Mouse (Mus musculus) ES-Bruce4 (cell line): ENCODE data around the gene Tbp. TPM values are rescaled to one million over a fixed set of nuclear protein-coding genes. Genes with fewer than 3 reads are reported as not detected.

Source experiments
- H3K27ac ChIP-seq: 2 replicates; pipeline ENCODE4 v1.5.1; 2012; ENCODE audit warnings: low read length, inconsistent platforms; ENCODE audit not compliant: insufficient read depth
- H3K27me3 ChIP-seq: 2 replicates; pipeline ENCODE4 v1.6.1; 2012; ENCODE audit warnings: mild to moderate bottlenecking, low read length, inconsistent platforms; ENCODE audit not compliant: control insufficient read depth, poor library complexity, insufficient read depth, severe bottlenecking
- H3K36me3 ChIP-seq: 2 replicates; pipeline ENCODE4 v1.6.1; 2012; ENCODE audit warnings: inconsistent platforms, mild to moderate bottlenecking, low read length, moderate library complexity; ENCODE audit not compliant: control insufficient read depth, poor library complexity, insufficient read depth, severe bottlenecking
- H3K4me1 ChIP-seq: one replicate; pipeline ENCODE4 v1.8.1; 2011; ENCODE audit warnings: low read length; ENCODE audit not compliant: control insufficient read depth, insufficient read depth
- H3K4me3 ChIP-seq: 2 replicates; pipeline ENCODE4 v1.5.1; 2011; ENCODE audit warnings: low read depth, mild to moderate bottlenecking, low read length
- H3K9ac ChIP-seq: 2 replicates; pipeline ENCODE4 v1.6.1; 2012; ENCODE audit warnings: low read depth, mild to moderate bottlenecking, inconsistent platforms; ENCODE audit not compliant: poor library complexity, severe bottlenecking
- H3K9me3 ChIP-seq: replicated peaks from 2 replicates; pipeline ENCODE4 v1.6.1; 2012; ENCODE audit warnings: mild to moderate bottlenecking, low read length, inconsistent platforms; ENCODE audit not compliant: control insufficient read depth, poor library complexity, insufficient read depth, severe bottlenecking
- CTCF ChIP-seq: IDR thresholded peaks from one replicate; pipeline ENCODE4 v1.8.1; 2011; ENCODE audit warnings: low read depth, low read length
- EP300 ChIP-seq: IDR thresholded peaks from 2 replicates; pipeline ENCODE4 v1.6.1; 2011; ENCODE audit warnings: low read depth, low read length; ENCODE audit not compliant: insufficient read depth
- POLR2A ChIP-seq: IDR thresholded peaks from one replicate; pipeline ENCODE4 v1.8.1; 2011; ENCODE audit warnings: low read length; ENCODE audit not compliant: insufficient read depth
- polyA plus RNA-seq: library from polyadenylated mRNA; stranded (reverse); fragments of >200 nt; gene quantifications from 2 replicates; pipeline ENCODE4 v1.2.4, GENCODE M21; 2011; ENCODE audit warnings: low read depth; ENCODE audit not compliant: missing spikeins, insufficient read depth, insufficient read length

The Tbp gene
- polyA plus RNA-seq = 55.5 and 64.7 TPM in 2 replicates

DNA sequence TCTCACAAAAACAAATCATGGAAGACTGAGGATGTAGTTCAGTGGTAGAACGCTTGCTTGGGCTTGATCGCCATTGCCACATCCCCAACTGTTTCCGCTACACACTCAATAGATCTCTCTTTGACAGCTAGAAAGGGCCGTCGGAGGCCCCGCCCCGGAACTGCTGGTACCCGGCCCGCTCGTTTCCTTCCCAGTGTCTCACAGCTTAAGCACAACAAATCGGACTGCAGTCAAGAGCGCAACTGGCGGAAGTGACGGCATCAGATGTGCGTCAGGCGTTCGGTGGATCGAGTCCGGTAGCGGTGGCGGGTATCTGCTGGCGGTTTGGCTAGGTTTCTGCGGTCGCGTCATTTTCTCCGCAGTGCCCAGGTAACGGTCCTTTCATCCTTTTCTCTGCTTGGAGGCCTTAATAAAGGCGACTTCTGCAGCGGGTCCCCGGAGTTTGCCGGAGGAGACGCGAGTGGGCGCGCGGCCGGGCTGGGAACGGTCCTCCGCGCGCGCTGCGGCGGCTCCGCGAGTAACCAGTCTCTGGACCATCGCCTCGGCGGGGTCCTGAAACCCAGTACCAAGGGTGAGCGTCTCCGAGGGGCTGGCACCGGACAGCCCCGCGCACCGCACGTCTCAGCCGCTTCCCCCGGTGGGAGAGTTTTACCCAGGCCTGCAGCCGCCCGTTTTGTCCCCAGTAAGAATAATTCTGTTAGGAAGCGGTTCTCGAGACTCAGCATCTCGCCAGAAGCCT is at the start of gene Tbp, which contains the start of gene Psmb1:
Tbp (plus strand) TSS at position 233 of the 739 bp plus-strand sequence.
Psmb1 (minus strand) TSS at position 96 of the 739 bp plus-strand sequence.
- no peaks in the 10 kb centered on the region for H3K4me1 ChIP-seq
- no peak within 1 kb of the TSS for H3K27ac ChIP-seq
- H3K9ac ChIP-seq = peak within 1 kb of the TSS; percentile 80
- no peaks in the 10 kb centered on the region for H3K27me3 ChIP-seq
- TF ChIP-seq POLR2A (peak; percentile 26), EP300 (0 out of 2 replicates have a peak, but pooled peaks have one; percentile 44), CTCF (no peak)
- no peaks in the 10 kb centered on the region for H3K9me3 ChIP-seq
- H3K36me3 ChIP-seq = peaks cover 19% of the 10 kb centered on the region
- peak within 1 kb of the TSS; percentile 81 for H3K4me3 ChIP-seq

- no peak overlapping the region for H3K27ac ChIP-seq
- no peak overlapping the region for H3K9ac ChIP-seq
- no peaks in the 10 kb centered on the region for H3K4me1 ChIP-seq
- H3K4me3 ChIP-seq = no peak overlapping the region
- no peaks in the 10 kb centered on the region; the same call in 1 of the 2 replicates for H3K9me3 ChIP-seq
- no peaks in the 10 kb centered on the region for H3K27me3 ChIP-seq
- TF ChIP-seq CTCF (no peak), POLR2A (no peak), EP300 (no peak)
- H3K36me3 ChIP-seq = no peaks in the 10 kb centered on the region
Measured at GRCm38 (mm10) chr17:15455203-15455602, 44.5 kb upstream of the Tbp start.

GRCm38 (mm10) chr17:15456595-15456994 is 43.1 kb upstream of the Tbp start:
- no peak overlapping the region for H3K9ac ChIP-seq
- no peaks in the 10 kb centered on the region for H3K36me3 ChIP-seq
- no peaks in the 10 kb centered on the region for H3K4me1 ChIP-seq
- no peaks in the 10 kb centered on the region; the same call in 1 of the 2 replicates for H3K9me3 ChIP-seq
- H3K27ac ChIP-seq = no peak overlapping the region
- H3K27me3 ChIP-seq = no peaks in the 10 kb centered on the region
- H3K4me3 ChIP-seq = no peak overlapping the region
- no peak for TF ChIP-seq POLR2A
- no peak for TF ChIP-seq EP300
- TF ChIP-seq CTCF = no peak

DNA sequence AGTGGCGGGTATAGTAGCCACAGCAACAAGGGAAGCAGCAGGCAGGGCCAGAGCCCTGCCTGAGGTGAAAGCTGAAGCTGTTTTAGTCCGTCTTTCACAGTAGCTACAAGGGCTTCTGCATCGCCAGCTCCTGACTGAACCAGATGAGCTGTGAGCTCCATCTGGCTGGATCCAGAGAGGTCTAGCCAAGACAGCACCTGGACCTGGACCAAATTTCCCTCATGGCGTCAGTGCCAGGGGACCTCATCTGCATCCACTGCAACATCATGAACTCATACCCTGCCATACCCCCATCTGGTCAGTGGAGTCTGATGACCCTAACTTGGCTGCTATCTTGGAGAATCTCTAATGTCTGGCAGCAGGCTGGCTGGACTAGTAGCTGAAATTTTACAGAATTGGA is 39.9 kb upstream of the Tbp start:
- no peaks in the 10 kb centered on the region for H3K36me3 ChIP-seq
- no peaks in the 10 kb centered on the region; the same call in 1 of the 2 replicates for H3K9me3 ChIP-seq
- H3K4me1 ChIP-seq = no peaks in the 10 kb centered on the region
- no peaks in the 10 kb centered on the region for H3K27me3 ChIP-seq
- H3K9ac ChIP-seq = no peak overlapping the region
- H3K27ac ChIP-seq = no peak overlapping the region
- H3K4me3 ChIP-seq = no peak overlapping the region
- TF ChIP-seq CTCF (no peak), POLR2A (no peak), EP300 (no peak)

- Histone ChIP-seq H3K9ac (no peak overlapping the region), H3K9me3 (no peaks in the 10 kb centered on the region), H3K4me3 (no peak overlapping the region), H3K4me1 (no peaks in the 10 kb centered on the region), H3K27me3 (no peaks in the 10 kb centered on the region), H3K27ac (no peak overlapping the region), H3K36me3 (peaks cover 4% of the 10 kb centered on the region)
- TF ChIP-seq EP300 (no peak), POLR2A (no peak), CTCF (no peak)
Measured at GRCm38 (mm10) chr17:15461921-15462495, 37.7 kb upstream of the Tbp start.

- no peaks in the 10 kb centered on the region for H3K4me1 ChIP-seq
- peaks cover 28% of the 10 kb centered on the region for H3K36me3 ChIP-seq
- H3K27me3 ChIP-seq = no peaks in the 10 kb centered on the region
- H3K9me3 ChIP-seq = no peaks in the 10 kb centered on the region
- H3K27ac ChIP-seq = no peak overlapping the region
- TF ChIP-seq EP300 (no peak), CTCF (peak; percentile 94), POLR2A (no peak)
- no peak overlapping the region for H3K9ac ChIP-seq
- H3K4me3 ChIP-seq = no peak overlapping the region
Measured at GRCm38 (mm10) chr17:15467669-15468068, 32.0 kb upstream of the Tbp start.
